Mouse (Mus musculus): ENCODE data around the gene Slc17a2. TPM values are rescaled to one million over a fixed set of nuclear protein-coding genes. Genes with fewer than 3 reads are reported as not detected.

Gene Slc17a2
- total and polyA plus RNA-seq, 2 experiments from 2014 or later = 0.10 TPM; not detected in 1

DNA sequence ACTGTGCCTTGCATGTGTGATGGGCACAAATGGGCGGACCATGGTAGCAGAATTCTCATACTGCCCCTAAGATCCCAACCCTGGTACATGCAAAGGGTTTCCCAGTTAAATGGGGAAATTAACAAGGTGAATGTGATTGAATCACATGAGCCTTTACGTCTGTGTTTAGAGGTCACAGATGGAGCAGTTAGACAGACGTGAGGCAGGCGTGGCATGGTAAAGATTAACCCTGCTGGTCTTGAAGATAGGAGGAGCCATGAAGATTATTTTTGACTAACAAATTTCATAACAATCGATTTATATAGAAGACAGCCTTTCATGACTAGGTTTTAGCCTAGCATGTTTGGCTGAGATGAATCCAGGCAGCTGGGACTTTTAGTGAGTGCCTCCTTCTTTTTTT, 66.3 kb downstream of the Slc17a2 start:
- Histone ChIP-seq H3K9ac (replicated peaks; ENCODE audit: low read length) (no peak overlapping the region), H3K4me3 (ENCODE audit: low read length) (no peak overlapping the region), H3K4me1 (ENCODE audit: insufficient read depth, low read length) (no peaks in the 10 kb centered on the region), H3K27ac (no peak overlapping the region), H3K4me2 (ENCODE audit: low read depth, low read length) (no peak overlapping the region), H3K9me3 (ENCODE audit: low read length) (no peaks in the 10 kb centered on the region), H3K27me3 (ENCODE audit: insufficient read depth, low read length) (no peaks in the 10 kb centered on the region), H3K36me3 (ENCODE audit: insufficient read depth, low read length) (no peaks in the 10 kb centered on the region)
- ATAC-seq (no peak), DNase-seq (ENCODE audit: low spot score) (no peak)
- WGBS = 88% methylated on average over 5 of the region's 5 CpGs
- TF ChIP-seq CTCF (IDR thresholded peaks at IDR 0.05; ENCODE audit: low read depth) = no peak

Other genes starting within 250 kb of the Slc17a2 start
- gene Hist1h3e, start 244.6 kb upstream of the Slc17a2 start, total RNA-seq (2014; rRNA removed) = 528 and 734 TPM in 2 replicates
- 1.3 and 2.8 TPM in 2 replicates for gene Hist1h3e, start 244.6 kb upstream of the Slc17a2 start, polyA plus RNA-seq (2015; fragmentation: Nextera tagmentation; extraction: Ambion mirVana)
- 221 and 249 TPM in 2 replicates for gene Hist1h2ae, start 235.8 kb upstream of the Slc17a2 start, total RNA-seq (2014; rRNA removed)
- 12.2 and 13.8 TPM in 2 replicates for gene Hist1h2ae, start 235.8 kb upstream of the Slc17a2 start, polyA plus RNA-seq (2015; fragmentation: Nextera tagmentation; extraction: Ambion mirVana)
- 1,151 and 1,635 TPM in 2 replicates for gene Hist1h2bg, start 235.6 kb upstream of the Slc17a2 start, total RNA-seq (2014; rRNA removed)
- 2.6 and 5.2 TPM in 2 replicates for gene Hist1h2bg, start 235.6 kb upstream of the Slc17a2 start, polyA plus RNA-seq (2015; fragmentation: Nextera tagmentation; extraction: Ambion mirVana)
- 695 and 1,354 TPM in 2 replicates for gene Hist1h2bf, start 232.8 kb upstream of the Slc17a2 start, total RNA-seq (2014; rRNA removed)
- gene Hist1h2bf, start 232.8 kb upstream of the Slc17a2 start, polyA plus RNA-seq (2015; fragmentation: Nextera tagmentation; extraction: Ambion mirVana) = 1.3 and 2.4 TPM in 2 replicates
- 636 and 885 TPM in 2 replicates for gene Hist1h2ad, start 232.6 kb upstream of the Slc17a2 start, total RNA-seq (2014; rRNA removed)
- gene Hist1h2ad, start 232.6 kb upstream of the Slc17a2 start, polyA plus RNA-seq (2015; fragmentation: Nextera tagmentation; extraction: Ambion mirVana) = 0.69 TPM in 1 of 2 replicates, not detected in the other
- 173 and 207 TPM in 2 replicates for gene Hist1h3d, start 231.2 kb upstream of the Slc17a2 start, total RNA-seq (2014; rRNA removed)
- 0.96 and 1.4 TPM in 2 replicates for gene Hist1h3d, start 231.2 kb upstream of the Slc17a2 start, polyA plus RNA-seq (2015; fragmentation: Nextera tagmentation; extraction: Ambion mirVana)
- 1,614 and 2,187 TPM in 2 replicates for gene Hist1h4d, start 225.4 kb upstream of the Slc17a2 start, total RNA-seq (2014; rRNA removed)
- gene Hist1h4d, start 225.4 kb upstream of the Slc17a2 start, polyA plus RNA-seq (2015; fragmentation: Nextera tagmentation; extraction: Ambion mirVana) = 36.9 and 39.6 TPM in 2 replicates
- gene Hist1h2be, start 185.9 kb upstream of the Slc17a2 start, total RNA-seq (2014; rRNA removed) = 262 and 304 TPM in 2 replicates
- 0.30 and 0.41 TPM in 2 replicates for gene Hist1h2be, start 185.9 kb upstream of the Slc17a2 start, polyA plus RNA-seq (2015; fragmentation: Nextera tagmentation; extraction: Ambion mirVana)
- 281 and 348 TPM in 2 replicates for gene Hist1h1e, start 184.4 kb upstream of the Slc17a2 start, total RNA-seq (2014; rRNA removed)
- 20.1 and 21.9 TPM in 2 replicates for gene Hist1h1e, start 184.4 kb upstream of the Slc17a2 start, polyA plus RNA-seq (2015; fragmentation: Nextera tagmentation; extraction: Ambion mirVana)
- gene Hist1h2ac, start 123.0 kb upstream of the Slc17a2 start, total RNA-seq (2014; rRNA removed) = 63.3 and 98.5 TPM in 2 replicates
- gene Hist1h2ac, start 123.0 kb upstream of the Slc17a2 start, polyA plus RNA-seq (2015; fragmentation: Nextera tagmentation; extraction: Ambion mirVana) = 0.30 and 0.38 TPM in 2 replicates
- 189 and 295 TPM in 2 replicates for gene Hist1h2bc, start 122.8 kb upstream of the Slc17a2 start, total RNA-seq (2014; rRNA removed)
- gene Hist1h2bc, start 122.8 kb upstream of the Slc17a2 start, polyA plus RNA-seq (2015; fragmentation: Nextera tagmentation; extraction: Ambion mirVana) = 36.1 and 46.1 TPM in 2 replicates
- 1.1 and 1.6 TPM in 2 replicates for gene Hist1h1t, start 111.2 kb upstream of the Slc17a2 start, total RNA-seq (2014; rRNA removed)
- gene Hist1h1t, start 111.2 kb upstream of the Slc17a2 start, polyA plus RNA-seq (2015; fragmentation: Nextera tagmentation; extraction: Ambion mirVana) = not detected in 2 replicates
- 1,149 and 1,400 TPM in 2 replicates for gene Hist1h4c, start 108.5 kb upstream of the Slc17a2 start, total RNA-seq (2014; rRNA removed)
- 4.0 and 4.6 TPM in 2 replicates for gene Hist1h4c, start 108.5 kb upstream of the Slc17a2 start, polyA plus RNA-seq (2015; fragmentation: Nextera tagmentation; extraction: Ambion mirVana)
- gene Hfe, start 96.1 kb upstream of the Slc17a2 start, total RNA-seq (2014; rRNA removed) = 3.2 and 11.1 TPM in 2 replicates
- gene Hfe, start 96.1 kb upstream of the Slc17a2 start, polyA plus RNA-seq (2015; fragmentation: Nextera tagmentation; extraction: Ambion mirVana) = 7.9 and 8.6 TPM in 2 replicates
- gene Hist1h1c, start 68.2 kb upstream of the Slc17a2 start, total RNA-seq (2014; rRNA removed) = 508 and 626 TPM in 2 replicates
- gene Hist1h1c, start 68.2 kb upstream of the Slc17a2 start, polyA plus RNA-seq (2015; fragmentation: Nextera tagmentation; extraction: Ambion mirVana) = 31.4 and 35.4 TPM in 2 replicates
- 1,362 and 1,480 TPM in 2 replicates for gene Hist1h3c, start 61.4 kb upstream of the Slc17a2 start, total RNA-seq (2014; rRNA removed)
- 1.6 and 2.1 TPM in 2 replicates for gene Hist1h3c, start 61.4 kb upstream of the Slc17a2 start, polyA plus RNA-seq (2015; fragmentation: Nextera tagmentation; extraction: Ambion mirVana)
- 1,454 and 1,759 TPM in 2 replicates for gene Hist1h2bb, start 60.3 kb upstream of the Slc17a2 start, total RNA-seq (2014; rRNA removed)
- gene Hist1h2bb, start 60.3 kb upstream of the Slc17a2 start, polyA plus RNA-seq (2015; fragmentation: Nextera tagmentation; extraction: Ambion mirVana) = 0.49 and 0.55 TPM in 2 replicates
- gene Hist1h2ab, start 55.9 kb upstream of the Slc17a2 start, total RNA-seq (2014; rRNA removed) = 349 and 438 TPM in 2 replicates
- 7.4 and 10.4 TPM in 2 replicates for gene Hist1h2ab, start 55.9 kb upstream of the Slc17a2 start, polyA plus RNA-seq (2015; fragmentation: Nextera tagmentation; extraction: Ambion mirVana)
- gene Hist1h3b, start 54.7 kb upstream of the Slc17a2 start, total RNA-seq (2014; rRNA removed) = 956 and 1,079 TPM in 2 replicates
- 2.6 and 3.2 TPM in 2 replicates for gene Hist1h3b, start 54.7 kb upstream of the Slc17a2 start, polyA plus RNA-seq (2015; fragmentation: Nextera tagmentation; extraction: Ambion mirVana)
- gene Hist1h4b, start 50.0 kb upstream of the Slc17a2 start, total RNA-seq (2014; rRNA removed) = 334 and 514 TPM in 2 replicates
- 1.3 and 2.8 TPM in 2 replicates for gene Hist1h4b, start 50.0 kb upstream of the Slc17a2 start, polyA plus RNA-seq (2015; fragmentation: Nextera tagmentation; extraction: Ambion mirVana)
- 789 and 958 TPM in 2 replicates for gene Hist1h4a, start 45.8 kb upstream of the Slc17a2 start, total RNA-seq (2014; rRNA removed)
- gene Hist1h4a, start 45.8 kb upstream of the Slc17a2 start, polyA plus RNA-seq (2015; fragmentation: Nextera tagmentation; extraction: Ambion mirVana) = 0.53 TPM in 1 of 2 replicates, not detected in the other
- 2,055 and 2,536 TPM in 2 replicates for gene Hist1h3a, start 44.6 kb upstream of the Slc17a2 start, total RNA-seq (2014; rRNA removed)
- 1.5 and 2.1 TPM in 2 replicates for gene Hist1h3a, start 44.6 kb upstream of the Slc17a2 start, polyA plus RNA-seq (2015; fragmentation: Nextera tagmentation; extraction: Ambion mirVana)
- gene Hist1h1a, start 43.3 kb upstream of the Slc17a2 start, total RNA-seq (2014; rRNA removed) = 223 and 241 TPM in 2 replicates
- 0.59 and 0.61 TPM in 2 replicates for gene Hist1h1a, start 43.3 kb upstream of the Slc17a2 start, polyA plus RNA-seq (2015; fragmentation: Nextera tagmentation; extraction: Ambion mirVana)
- gene Trim38, start 37.1 kb upstream of the Slc17a2 start, total RNA-seq (2014; rRNA removed) = not detected in 2 replicates
- gene Trim38, start 37.1 kb upstream of the Slc17a2 start, polyA plus RNA-seq (2015; fragmentation: Nextera tagmentation; extraction: Ambion mirVana) = not detected in 2 replicates
- not detected in 2 replicates for gene Slc17a3, start 32.4 kb downstream of the Slc17a2 start, total RNA-seq (2014; rRNA removed)
- gene Slc17a3, start 32.4 kb downstream of the Slc17a2 start, polyA plus RNA-seq (2015; fragmentation: Nextera tagmentation; extraction: Ambion mirVana) = not detected in 2 replicates
- not detected in 2 replicates for gene Slc17a1, start 60.8 kb downstream of the Slc17a2 start, total RNA-seq (2014; rRNA removed)
- gene Slc17a1, start 60.8 kb downstream of the Slc17a2 start, polyA plus RNA-seq (2015; fragmentation: Nextera tagmentation; extraction: Ambion mirVana) = not detected in 2 replicates
- gene Slc17a4, start 108.0 kb downstream of the Slc17a2 start, total RNA-seq (2014; rRNA removed) = not detected in 2 replicates
- gene Slc17a4, start 108.0 kb downstream of the Slc17a2 start, polyA plus RNA-seq (2015; fragmentation: Nextera tagmentation; extraction: Ambion mirVana) = not detected in 2 replicates
- not detected in 2 replicates for gene Hist1h2ba, start 127.2 kb downstream of the Slc17a2 start, total RNA-seq (2014; rRNA removed)
- gene Hist1h2ba, start 127.2 kb downstream of the Slc17a2 start, polyA plus RNA-seq (2015; fragmentation: Nextera tagmentation; extraction: Ambion mirVana) = not detected in 2 replicates
- gene Hist1h2aa, start 127.5 kb downstream of the Slc17a2 start, total RNA-seq (2014; rRNA removed) = not detected in 2 replicates
- not detected in 2 replicates for gene Hist1h2aa, start 127.5 kb downstream of the Slc17a2 start, polyA plus RNA-seq (2015; fragmentation: Nextera tagmentation; extraction: Ambion mirVana)
- gene Scgn, start 184.2 kb downstream of the Slc17a2 start, total RNA-seq (2014; rRNA removed) = 0.42 TPM in 1 of 2 replicates, not detected in the other
- gene Scgn, start 184.2 kb downstream of the Slc17a2 start, polyA plus RNA-seq (2015; fragmentation: Nextera tagmentation; extraction: Ambion mirVana) = 1.1 and 1.2 TPM in 2 replicates